Mouse (Mus musculus): ENCODE data around the gene Gramd1a.

The Gramd1a gene

GRCm38 (mm10) chr7:31098697-31099611, 56.7 kb downstream of the Gramd1a start:
- peak in 1 of 2 experiments; percentile 33 for DNase-seq (ENCODE audit: low read depth in 2 of 2, low spot score in 2 of 2)

GRCm38 (mm10) chr7:31097583-31098248, 58.0 kb downstream of the Gramd1a start:
- peak; percentile 81 to 86 for DNase-seq (ENCODE audit: low read depth in 2 of 2, low spot score in 2 of 2)

- DNase-seq (ENCODE audit: low read depth in 2 of 2, low spot score in 2 of 2) = no peak
These were observed 58.7 kb downstream of the Gramd1a start for GRCm38 (mm10) chr7:31096892-31097564.

GRCm38 (mm10) chr7:31094774-31095501, 60.8 kb downstream of the Gramd1a start:
- peak in 1 of 2 experiments; percentile 45 for DNase-seq (ENCODE audit: low read depth in 2 of 2, low spot score in 2 of 2)

GRCm38 (mm10) chr7:31089721-31090120, 66.0 kb downstream of the Gramd1a start:
- DNase-seq (ENCODE audit: low read depth in 2 of 2, low spot score in 2 of 2) = peak; percentile 37 to 58

- DNase-seq (ENCODE audit: low read depth in 2 of 2, low spot score in 2 of 2) = no peak
These were observed 67.5 kb downstream of the Gramd1a start for GRCm38 (mm10) chr7:31088206-31088605.

- peak in 1 of 2 experiments; percentile 20 for DNase-seq (ENCODE audit: low read depth in 2 of 2, low spot score in 2 of 2)
These were observed 68.4 kb downstream of the Gramd1a start for GRCm38 (mm10) chr7:31087262-31087661.

GRCm38 (mm10) chr7:31086175-31086755, 69.4 kb downstream of the Gramd1a start:
- no peak for DNase-seq (ENCODE audit: low read depth in 2 of 2, low spot score in 2 of 2)

GRCm38 (mm10) chr7:31085171-31085570, 70.5 kb downstream of the Gramd1a start:
- DNase-seq (ENCODE audit: low read depth in 2 of 2, low spot score in 2 of 2) = no peak

- no peak for DNase-seq (ENCODE audit: low read depth in 2 of 2, low spot score in 2 of 2)
These were observed 71.6 kb downstream of the Gramd1a start for GRCm38 (mm10) chr7:31084140-31084539.

- no peak for DNase-seq (ENCODE audit: low read depth in 2 of 2, low spot score in 2 of 2)
These were observed 72.7 kb downstream of the Gramd1a start for GRCm38 (mm10) chr7:31082831-31083588.

GRCm38 (mm10) chr7:31082106-31082505, 73.6 kb downstream of the Gramd1a start:
- DNase-seq (ENCODE audit: low read depth in 2 of 2, low spot score in 2 of 2) = no peak

GRCm38 (mm10) chr7:31081106-31081505, 74.6 kb downstream of the Gramd1a start:
- DNase-seq (ENCODE audit: low read depth in 2 of 2, low spot score in 2 of 2) = no peak

GRCm38 (mm10) chr7:31080611-31081010, 75.1 kb downstream of the Gramd1a start:
- DNase-seq (ENCODE audit: low read depth in 2 of 2, low spot score in 2 of 2) = no peak

Data from CD8-positive naive resting alpha-beta T cell, adult 2 months (primary cell).